ENCODE assay signal across 27 mouse cellular contexts in genomic region chr6:119421001-119421400, GRCm38 (mm10). TPM values are rescaled to one million over a fixed set of nuclear protein-coding genes. Genes with fewer than 3 reads are reported as not detected.
DNase-seq lines count a peak whose midpoint lies in the region; TF ChIP-seq lines count a peak whose summit lies in the region.
"Had no signal": no experiment of that assay in that cellular context is flagged by ENCODE, and none has a peak within 500 bp of the region (broad histone marks: within the 10 kb centered on the region; RNA-seq: fewer than 3 reads in every experiment).

No protein-coding gene starts in this region.

- no peak for TF ChIP-seq EP300 in ES-Bruce4 (IDR thresholded peaks at IDR 0.05; ENCODE audit: insufficient read depth, low read depth, low read length)

- no peak overlapping the region for H3K4me3 ChIP-seq in ES-Bruce4 (ENCODE audit: low read depth, low read length)
- H3K4me3 ChIP-seq: embryonic facial prominence, embryonic 13.5 days; forebrain, embryonic 10.5 days; hindbrain, embryonic 10.5 days; hindbrain, embryonic 15.5 days; layer of hippocampus, adult 2 months; midbrain, embryonic 13.5 days; neural tube, embryonic 13.5 days had no signal

- no peak for TF ChIP-seq CTCF in ES-Bruce4 (IDR thresholded peaks at IDR 0.05; ENCODE audit: low read depth, low read length)

- H3K36me3 ChIP-seq in ES-Bruce4 (ENCODE audit: control insufficient read depth, insufficient read depth, low read length, poor library complexity, severe bottlenecking), result no peaks in the 10 kb centered on the region
- H3K36me3 ChIP-seq: embryonic facial prominence, embryonic 13.5 days; G1E; hindbrain, embryonic 10.5 days; hindbrain, embryonic 15.5 days; midbrain, embryonic 13.5 days; neural tube, embryonic 13.5 days had no signal

- H3K27me3 ChIP-seq in ES-Bruce4 (ENCODE audit: control insufficient read depth, insufficient read depth, low read length, poor library complexity, severe bottlenecking), result no peaks in the 10 kb centered on the region
- H3K27me3 ChIP-seq: CH12.LX; embryonic facial prominence, embryonic 13.5 days; hindbrain, embryonic 15.5 days; neural tube, embryonic 13.5 days had no signal

- H3K4me1 ChIP-seq in ES-Bruce4 (ENCODE audit: control insufficient read depth, insufficient read depth, low read length), result peaks cover 5% of the 10 kb centered on the region
- H3K4me1 ChIP-seq: hindbrain, embryonic 15.5 days had no signal

- H3K9me3 ChIP-seq in ES-Bruce4 (replicated peaks; ENCODE audit: control insufficient read depth, insufficient read depth, low read length, poor library complexity, severe bottlenecking), result no peaks in the 10 kb centered on the region
- H3K9me3 ChIP-seq: forebrain, embryonic 10.5 days; G1E; hindbrain, embryonic 10.5 days; hindbrain, embryonic 15.5 days; midbrain, embryonic 13.5 days; neural tube, embryonic 13.5 days had no signal

- H3K9ac ChIP-seq in ES-Bruce4 (ENCODE audit: low read depth, poor library complexity, severe bottlenecking), result peak overlapping the region; percentile 19; the same call in 1 of the 2 replicates
- H3K9ac ChIP-seq: embryonic facial prominence, embryonic 13.5 days; hindbrain, embryonic 15.5 days; midbrain, embryonic 13.5 days; neural tube, embryonic 13.5 days had no signal

- H3K27ac ChIP-seq in ES-Bruce4 (ENCODE audit: insufficient read depth, low read length), result peak overlapping the region; percentile 1
- H3K27ac ChIP-seq: embryonic facial prominence, embryonic 13.5 days; forebrain, embryonic 10.5 days; hindbrain, embryonic 10.5 days; hindbrain, embryonic 15.5 days; macrophage; midbrain, embryonic 13.5 days; neural tube, embryonic 13.5 days had no signal

- peak; percentile 27 for DNase-seq in adrenal gland, adult 2 months
- no peak for DNase-seq in adrenal gland, postnatal 36 days
- peak; percentile 16 for DNase-seq in kidney, postnatal 14 days
- DNase-seq in kidney, postnatal 4 days, result no peak
- DNase-seq in kidney, postnatal 36 days, result peak; percentile 31 to 41
- DNase-seq in lung, adult 18-20 months, result no peak
- no peak for DNase-seq in left cerebral cortex, adult 18-20 months (ENCODE audit: low spot score in 2 of 2)
- DNase-seq: adrenal gland, postnatal 10 days; cerebellum, adult 11-12 months; cerebellum, postnatal 10 days; gastrocnemius, postnatal 10 days; heart, postnatal 14 days; left cerebral cortex, postnatal 4 days; lung, adult 2 months; lung, postnatal 10 days; thymus, postnatal 14 days had no signal

- TF ChIP-seq POLR2A in ES-Bruce4 (IDR thresholded peaks at IDR 0.05; ENCODE audit: insufficient read depth, low read length), result no peak

RNA-seq across cellular contexts. Expression of gene Adipor2, which starts 3.5 kb away (rescaled TPM):
- total RNA-seq in adrenal gland, adult 2 months (2021), result 100 to 1,000 TPM; 194 to 198 TPM
- polyA plus RNA-seq in adrenal gland, adult 2 months (2012; rRNA removed), result 55.9 and 62.9 TPM in 2 replicates
- 100 to 1,000 TPM; 200 to 209 TPM for total RNA-seq in adrenal gland, postnatal 36 days (2021)
- 104 and 111 TPM in 2 replicates for polyA plus RNA-seq in ES-Bruce4 (2011; ENCODE audit: insufficient read depth, insufficient read length, low read depth, missing spikeins)
- 10 to 100 TPM; 39.3 to 40.0 TPM for total RNA-seq in left cerebral cortex, adult 18-20 months (2021)

RNA-seq across cellular contexts. Expression of gene Fbxl14, which starts 58.5 kb away (rescaled TPM):
- total RNA-seq in adrenal gland, adult 2 months (2021), result 10 to 100 TPM; 31.9 to 36.9 TPM
- polyA plus RNA-seq in adrenal gland, adult 2 months (2012; rRNA removed), result 104 and 107 TPM in 2 replicates
- 10 to 100 TPM; 31.9 to 36.0 TPM for total RNA-seq in adrenal gland, postnatal 36 days (2021)
- polyA plus RNA-seq in ES-Bruce4 (2011; ENCODE audit: insufficient read depth, insufficient read length, low read depth, missing spikeins), result 30.9 and 37.9 TPM in 2 replicates
- 10 to 100 TPM; 40.0 to 42.2 TPM for total RNA-seq in left cerebral cortex, adult 18-20 months (2021)

Comparison
In these comparisons a context has a peak if more than half of its experiments do, and no peak if none do; other contexts are left out.
1. DNase-seq: peak in adrenal gland, adult 2 months (single experiment), kidney, postnatal 14 days (single experiment) and kidney, postnatal 36 days (2 of 2); none in adrenal gland, postnatal 36 days (0 of 2), kidney, postnatal 4 days (0 of 2), lung, adult 18-20 months (0 of 2) and left cerebral cortex, adult 18-20 months (0 of 2).
2. RNA of gene Adipor2, which starts 3.5 kb away (total RNA-seq): 200 to 209 TPM in adrenal gland, postnatal 36 days and 194 to 198 TPM in adrenal gland, adult 2 months; 39.3 to 40.0 TPM in left cerebral cortex, adult 18-20 months; every median in the first group is over 4 times any median in the second.